Mouse (Mus musculus) mature B cell (primary cell): ENCODE data around the gene Dtwd1.
"Not testable (repeated sequence)": the region's sequence is repeated elsewhere in the genome, so short reads cannot be mapped to it uniquely, and the experiment has no call there.

ENCODE experiments used
- in situ Hi-C: fragments of 300-500 bp; cut with MboI; formaldehyde crosslinking; loops from 2 replicates; pipeline ENCODE4 v1.14.3; 2019

Dtwd1 gene

DNA sequence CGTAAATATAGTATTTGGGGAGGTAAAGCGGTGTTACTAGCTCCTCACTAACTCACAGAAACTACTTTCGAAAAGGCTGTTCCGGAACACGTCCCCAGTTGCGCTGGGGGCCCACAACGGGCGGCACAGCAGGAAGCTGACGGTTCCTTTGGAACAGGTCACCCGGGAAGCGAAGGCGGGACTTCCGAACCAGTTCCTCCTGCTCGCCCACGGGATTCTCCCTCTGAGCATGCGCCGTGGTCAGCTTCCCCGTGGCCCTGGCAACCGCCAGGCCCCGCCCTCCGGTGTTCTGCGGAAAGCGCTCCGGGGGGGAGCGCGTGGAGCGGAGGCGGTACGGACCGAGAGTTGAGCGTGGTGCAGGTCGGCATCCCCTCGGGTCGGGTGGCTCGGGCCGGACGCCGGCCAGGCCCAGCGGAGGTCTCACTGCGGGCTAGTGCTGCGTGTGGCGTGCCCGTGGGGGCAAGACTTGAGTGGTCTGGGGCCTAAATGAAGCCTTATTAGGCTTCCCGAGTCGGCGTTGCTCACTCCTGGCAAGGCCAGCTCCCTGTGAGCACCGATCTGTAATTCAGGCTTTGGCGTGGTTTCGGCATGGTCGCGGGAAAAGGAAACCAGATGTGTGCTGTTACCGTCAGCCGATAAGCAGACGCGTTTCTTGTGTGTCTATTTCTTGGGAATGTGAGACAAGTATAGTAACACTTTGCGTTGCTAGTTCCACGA lies at the start of gene Dtwd1, which contains the start of gene Fam227b:
Gene Dtwd1 (plus strand): TSS at position 287 of the 717 bp plus-strand sequence.
Gene Fam227b (minus strand): TSS at position 150 of the 717 bp plus-strand sequence.
- in situ Hi-C loops: no loop called here

DNA sequence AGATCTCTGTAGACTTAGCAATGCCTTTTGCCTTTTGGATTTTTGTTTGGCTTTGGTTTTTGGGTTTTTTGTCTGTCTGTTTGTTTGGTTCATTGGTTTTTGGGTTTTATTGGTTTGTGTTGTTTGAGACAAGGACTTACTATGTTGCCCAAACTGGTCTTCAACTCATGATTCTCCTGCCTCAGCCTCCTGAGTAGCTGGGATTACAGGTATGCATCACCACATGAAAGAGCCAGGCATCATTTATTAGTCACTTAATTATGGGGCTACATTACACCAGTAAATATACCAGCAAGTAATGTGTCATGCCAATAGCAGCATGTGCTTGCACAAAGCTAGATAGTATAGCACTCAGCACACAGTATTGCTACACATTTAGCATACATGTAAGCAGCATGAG lies 4.2 kb upstream of the Dtwd1 start:
- in situ Hi-C loops: no loop called here

DNA sequence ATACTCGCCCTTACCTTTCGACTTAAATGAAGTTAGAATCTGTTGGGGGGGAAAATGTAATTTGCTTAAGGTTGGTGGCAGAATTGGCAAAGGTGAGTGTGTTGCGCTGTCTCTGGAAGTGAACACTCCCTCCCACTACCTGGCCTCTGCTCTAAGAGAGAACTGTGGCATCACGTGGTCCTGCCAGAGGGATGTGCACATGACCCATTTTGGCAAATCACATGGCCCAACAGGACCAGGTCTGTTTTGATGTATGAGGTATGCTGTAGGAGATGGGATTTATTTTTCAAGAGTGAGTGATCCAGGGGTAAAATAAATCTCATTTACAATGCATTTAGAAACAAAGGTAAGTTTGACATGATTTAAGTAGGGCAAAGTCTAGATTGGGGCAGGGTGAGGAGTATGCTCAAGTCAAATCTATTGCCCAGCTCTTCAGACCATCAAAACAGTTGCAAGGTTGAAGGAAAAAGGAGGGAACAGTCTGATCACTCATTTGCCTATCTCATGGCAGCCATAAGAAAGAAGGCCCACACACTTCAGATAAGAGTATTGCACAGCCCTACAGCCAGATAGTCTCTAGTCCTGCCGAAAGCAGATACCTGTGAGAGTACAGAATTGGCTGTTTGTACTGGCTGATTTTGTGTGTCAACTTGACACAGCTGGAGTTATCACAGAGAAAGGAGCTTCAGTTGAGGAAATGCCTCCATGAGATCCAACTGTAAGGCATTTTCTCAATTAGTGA lies 13.5 kb downstream of the Dtwd1 start:
- in situ Hi-C loops: no loop called here

DNA sequence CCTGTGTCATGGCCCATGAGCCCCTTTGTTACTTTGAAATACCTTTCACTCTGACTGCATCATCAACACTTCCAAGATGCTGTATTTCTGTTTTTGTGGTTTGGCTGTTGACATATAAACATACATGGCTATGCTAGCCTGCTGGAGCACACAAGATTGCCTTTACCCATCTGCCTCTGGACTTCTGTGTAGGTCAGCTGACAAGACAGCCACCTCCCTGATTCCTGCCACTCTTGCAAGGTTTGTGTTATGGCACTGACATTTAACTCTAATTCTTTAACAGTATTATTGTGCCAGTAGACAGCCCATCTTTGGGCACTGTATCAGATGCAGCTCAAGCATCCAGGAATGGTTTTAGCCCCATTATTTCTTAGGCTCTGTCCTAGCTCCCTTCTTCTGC lies 14.4 kb downstream of the Dtwd1 start:
- in situ Hi-C loops: no loop called here

DNA sequence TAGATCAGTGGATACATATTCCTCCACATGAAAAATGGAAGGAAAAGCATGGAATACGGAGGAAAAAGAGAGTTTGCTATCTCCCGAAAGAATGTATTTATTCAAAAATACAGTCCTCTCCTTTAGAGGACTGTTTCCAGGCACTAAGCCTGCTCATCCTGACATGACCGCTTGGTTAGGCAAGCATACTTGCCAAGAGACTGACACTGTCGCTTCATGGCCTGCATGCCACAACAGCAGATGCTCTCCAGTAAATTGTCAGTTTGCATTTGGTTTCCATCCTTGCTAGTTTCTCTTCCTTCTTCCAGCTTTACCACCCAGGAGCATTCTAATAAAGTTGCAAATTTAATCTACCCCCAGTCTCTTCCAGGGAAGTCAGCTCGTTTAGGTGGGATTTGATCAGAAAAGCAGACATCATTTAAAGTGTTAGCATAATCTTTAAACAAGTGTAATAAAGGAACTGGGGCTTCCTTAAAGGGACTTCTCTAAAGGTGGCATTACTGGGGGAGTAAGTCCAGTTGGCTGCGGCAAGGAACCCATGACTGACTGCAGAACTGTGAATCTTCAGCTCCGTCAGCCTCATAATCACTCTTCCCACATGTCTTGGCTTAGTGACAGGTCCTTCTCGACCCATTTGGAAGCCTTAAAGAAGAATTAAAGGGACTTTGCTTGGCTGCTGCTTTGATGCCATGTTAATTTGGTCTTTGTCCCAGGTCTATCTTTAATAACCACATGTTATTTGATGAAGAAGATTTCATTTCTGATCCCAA lies 15.1 kb downstream of the Dtwd1 start:
- in situ Hi-C loops: no loop called here

DNA sequence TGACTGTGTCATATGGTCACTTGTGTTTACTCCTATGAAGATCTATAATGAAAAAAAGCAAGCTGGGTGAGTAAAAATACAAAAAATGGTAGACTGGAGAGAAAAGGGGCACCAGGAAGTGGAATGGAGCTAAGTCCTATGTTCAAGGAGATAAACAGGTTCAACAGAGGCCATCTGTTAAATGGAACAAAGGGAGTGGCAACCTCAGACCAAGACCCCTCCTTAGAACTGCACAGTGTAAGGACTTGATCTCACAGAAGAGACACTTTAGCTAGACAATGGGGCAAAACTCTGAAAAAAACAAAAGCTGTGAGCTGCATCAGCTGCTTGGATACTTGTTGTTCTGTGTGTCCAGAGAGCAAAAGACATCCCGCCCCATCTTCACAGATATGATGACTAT lies 19.5 kb downstream of the Dtwd1 start:
- in situ Hi-C loops: no loop called here

DNA sequence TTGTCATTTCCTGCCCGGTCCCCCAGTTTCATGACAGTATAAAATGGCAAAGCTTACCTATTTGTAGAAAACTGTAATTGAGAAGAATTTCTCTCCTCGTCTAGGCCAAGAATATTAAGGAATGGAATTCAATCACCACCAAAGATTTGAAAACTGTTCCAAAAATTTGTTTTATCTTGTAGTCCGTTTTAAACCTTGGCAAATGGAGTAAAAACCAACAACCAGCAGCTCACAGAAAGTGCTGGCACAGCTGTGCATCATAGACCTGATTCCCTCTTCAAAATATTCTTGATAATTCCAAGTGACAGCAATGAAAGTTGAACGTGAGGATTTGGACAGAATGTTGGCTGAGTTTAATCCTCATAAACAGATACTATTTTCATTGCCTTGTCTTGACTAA lies 39.4 kb downstream of the Dtwd1 start:
- in situ Hi-C loops: no loop called here

DNA sequence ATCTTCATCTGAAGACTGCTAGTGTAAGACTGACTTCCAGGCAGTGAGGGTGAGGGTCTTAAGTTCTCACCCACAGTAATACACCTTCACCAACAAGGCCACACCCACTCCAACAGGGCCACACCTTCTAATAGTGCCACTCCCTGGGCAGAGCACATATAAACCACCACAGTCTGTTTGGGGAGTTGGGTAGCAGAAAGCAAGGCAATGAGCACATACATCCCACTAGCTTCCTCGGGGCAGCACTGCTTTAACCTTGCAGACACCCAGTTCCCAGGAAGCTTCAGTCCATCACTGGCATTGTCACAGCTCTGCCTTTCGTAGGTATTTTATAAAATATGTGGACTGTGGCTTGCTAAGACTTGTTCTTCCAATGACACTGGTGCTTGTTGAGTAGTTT lies 40.2 kb downstream of the Dtwd1 start:
- in situ Hi-C loops: no loop called here

DNA sequence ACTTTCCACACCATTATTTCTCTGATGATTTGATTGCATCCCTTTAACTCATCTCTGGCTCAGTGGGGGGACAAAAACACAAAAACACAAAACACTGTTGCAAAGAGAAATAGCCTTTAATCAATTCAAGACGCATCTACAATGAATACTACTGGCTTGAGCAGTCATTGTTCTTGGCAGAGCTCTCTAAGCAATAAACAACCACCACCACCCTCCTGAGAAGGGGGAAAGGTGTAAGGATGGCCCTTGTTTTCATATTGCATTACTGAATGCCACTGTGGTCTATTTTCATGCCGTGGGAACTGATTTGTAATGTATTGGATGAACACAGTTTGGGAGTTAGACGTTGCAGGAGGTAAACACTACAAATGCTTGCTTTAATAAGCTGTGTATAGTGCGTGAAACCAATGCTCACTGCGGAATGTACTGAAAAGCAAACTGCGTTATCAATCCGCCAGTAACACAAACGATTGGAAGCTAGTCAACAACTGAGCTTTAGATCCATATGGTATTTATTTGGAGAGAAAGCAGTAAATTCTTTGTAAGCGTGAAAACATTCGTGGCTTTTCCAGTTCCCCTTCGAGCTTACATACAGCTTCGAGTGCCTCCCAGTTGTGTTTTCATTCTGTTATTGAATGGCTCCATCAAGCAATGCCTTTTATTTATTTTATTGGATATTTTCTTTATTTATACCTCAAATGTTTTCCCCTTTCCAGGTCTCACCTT lies 43.9 kb downstream of the Dtwd1 start:
- in situ Hi-C loops: no loop called here

DNA sequence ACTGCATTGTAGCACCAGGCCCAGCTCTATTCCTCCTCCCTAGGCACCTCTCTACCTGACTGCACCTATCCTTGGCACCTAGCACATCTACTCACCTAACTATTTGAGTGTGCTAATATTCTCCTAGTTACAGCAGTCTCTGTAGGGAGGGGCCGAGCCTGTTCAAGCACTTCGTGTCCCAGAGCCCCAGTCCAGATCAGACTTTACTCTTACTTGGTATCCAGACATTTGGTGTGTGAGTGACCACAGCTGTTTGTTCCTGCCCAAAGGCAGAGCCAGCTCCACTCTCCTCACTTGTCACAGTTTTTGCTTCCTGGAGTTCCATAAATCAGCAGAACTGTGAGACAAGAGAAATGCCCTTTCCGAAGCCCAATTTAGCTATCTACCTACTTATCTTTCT lies 47.0 kb downstream of the Dtwd1 start:
- in situ Hi-C loops: no loop called here

DNA sequence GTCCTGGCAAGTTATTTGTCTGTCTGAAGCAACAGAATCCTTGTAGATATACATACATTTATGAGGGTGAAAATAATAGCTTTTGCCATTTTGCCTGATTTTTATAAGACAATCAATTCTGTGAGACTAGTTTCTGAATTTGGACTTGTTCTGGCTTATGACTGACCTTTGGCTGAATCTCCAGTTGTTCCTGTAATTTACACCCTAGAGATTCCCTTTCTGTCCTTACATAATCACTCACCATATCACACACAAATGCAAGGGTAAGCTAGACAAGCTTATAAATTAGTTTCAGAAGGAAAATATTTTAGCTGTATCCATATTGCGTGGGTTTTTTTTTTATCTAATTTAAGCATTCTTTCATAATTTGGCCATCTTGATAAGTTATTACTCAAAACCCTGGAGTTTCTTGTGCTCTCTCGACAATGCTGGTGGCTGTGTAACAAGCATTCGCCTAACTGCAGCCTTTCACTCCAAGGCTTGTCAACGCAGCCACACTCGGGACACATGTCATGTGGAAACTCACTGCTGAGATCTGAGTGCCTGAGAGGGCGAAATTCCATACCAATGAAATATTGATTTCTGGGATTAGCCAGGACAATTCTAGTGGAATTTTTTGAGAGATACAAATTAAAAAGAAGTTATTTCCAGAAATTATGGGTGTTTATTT lies 59.2 kb downstream of the Dtwd1 start:
- in situ Hi-C loops: no loop called here

DNA sequence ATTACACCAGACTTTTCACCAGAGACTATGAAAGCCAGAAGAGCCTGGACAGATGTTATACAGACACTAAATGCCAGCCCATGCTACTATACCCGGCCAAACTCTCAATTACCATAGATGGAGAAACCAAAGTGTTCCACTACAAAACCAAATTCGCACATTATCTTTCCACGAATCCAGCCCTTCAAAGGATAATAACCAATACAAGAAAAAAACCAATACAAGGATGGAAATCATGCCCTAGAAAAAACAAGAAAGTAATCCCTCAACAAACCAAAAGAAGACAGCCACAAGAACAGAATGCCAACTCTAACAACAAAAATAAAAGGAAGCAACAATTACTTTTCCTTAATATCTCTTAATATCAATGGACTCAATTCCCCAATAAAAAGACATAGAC lies 62.9 kb downstream of the Dtwd1 start, which contains the start of gene Gm17555:
Gene Gm17555 (plus strand): TSS at position 301 of the 400 bp plus-strand sequence.
- in situ Hi-C loops: not testable (repeated sequence)
